Mouse (Mus musculus) G1E-ER4 (cell line): Measurements from ENCODE around the gene Zyg11b. TPM values are rescaled to one million over a fixed set of nuclear protein-coding genes. Genes with fewer than 3 reads are reported as not detected.

Experiments
- GATA1 ChIP-seq: IDR thresholded peaks from one replicate; pipeline ENCODE4 v1.8.0; 2012; ENCODE audit warnings: low read length, inconsistent platforms
- polyA plus RNA-seq: library from polyadenylated mRNA; stranded (reverse); fragments of >175 nt; gene quantifications from 2 replicates; pipeline ENCODE4 v1.2.3, GENCODE M21; 2012

The Zyg11b gene
- polyA plus RNA-seq, 1 experiment, result 3.9 TPM

- TF ChIP-seq GATA1, result no peak
Observed at GRCm38 (mm10) chr4:108249314-108249713, 51.6 kb downstream of the Zyg11b start.

- no peak for TF ChIP-seq GATA1
Observed at GRCm38 (mm10) chr4:108233654-108234053, 67.2 kb downstream of the Zyg11b start.

- TF ChIP-seq GATA1, result no peak
Observed at GRCm38 (mm10) chr4:108225341-108225872, 75.5 kb downstream of the Zyg11b start.

DNA sequence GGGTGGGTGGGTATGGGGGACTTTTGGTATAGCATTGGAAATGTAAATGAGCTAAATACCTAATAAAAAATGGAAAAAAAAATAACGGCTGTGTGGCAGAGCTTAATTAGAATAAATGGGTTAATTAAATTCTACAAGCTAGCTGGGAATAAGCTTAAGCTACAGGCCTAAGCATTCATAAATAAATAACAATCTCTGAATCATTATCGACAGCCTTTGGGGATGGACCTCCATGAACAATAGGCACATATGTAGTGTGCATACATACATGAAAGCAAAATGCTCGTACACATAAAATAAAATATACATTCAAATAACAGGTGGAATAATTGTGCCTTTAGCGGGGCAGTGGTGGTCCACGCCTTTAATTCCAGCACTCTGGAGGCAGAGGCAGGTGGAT, 78.4 kb downstream of the Zyg11b start:
- TF ChIP-seq GATA1, result no peak

- TF ChIP-seq GATA1, result no peak
Observed at GRCm38 (mm10) chr4:108219019-108219418, 81.9 kb downstream of the Zyg11b start.

GRCm38 (mm10) chr4:108217332-108218179, 83.3 kb downstream of the Zyg11b start, which contains the start of gene Zyg11a:
Zyg11a (minus strand) TSS chr4:108218048.
- TF ChIP-seq GATA1, result no peak

GRCm38 (mm10) chr4:108213023-108213422, 87.9 kb downstream of the Zyg11b start:
- TF ChIP-seq GATA1, result no peak

DNA sequence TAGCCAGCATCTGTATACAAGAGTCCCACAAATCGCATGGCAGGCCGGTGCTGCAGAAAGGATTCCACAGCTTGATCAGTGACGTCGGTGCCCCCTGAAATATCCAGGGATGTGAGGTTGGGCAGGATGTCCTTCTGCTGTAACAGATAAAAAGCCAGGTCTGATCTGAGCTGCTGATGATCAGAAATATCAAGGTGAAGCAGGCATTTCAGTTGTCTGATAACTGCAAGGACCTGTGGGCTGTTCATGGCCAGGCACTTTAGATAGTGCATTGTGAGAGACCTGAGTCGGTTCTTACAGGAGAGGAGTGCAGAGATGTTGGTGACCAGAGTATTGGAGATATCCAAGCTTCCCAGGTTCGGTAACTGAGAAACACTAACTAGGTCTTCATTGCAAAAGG, 96.3 kb downstream of the Zyg11b start:
- TF ChIP-seq GATA1, result no peak

- TF ChIP-seq GATA1, result no peak
Observed at GRCm38 (mm10) chr4:108199236-108199635, 101.7 kb downstream of the Zyg11b start.

GRCm38 (mm10) chr4:108196277-108196855, 104.5 kb downstream of the Zyg11b start:
- TF ChIP-seq GATA1, result no peak

DNA sequence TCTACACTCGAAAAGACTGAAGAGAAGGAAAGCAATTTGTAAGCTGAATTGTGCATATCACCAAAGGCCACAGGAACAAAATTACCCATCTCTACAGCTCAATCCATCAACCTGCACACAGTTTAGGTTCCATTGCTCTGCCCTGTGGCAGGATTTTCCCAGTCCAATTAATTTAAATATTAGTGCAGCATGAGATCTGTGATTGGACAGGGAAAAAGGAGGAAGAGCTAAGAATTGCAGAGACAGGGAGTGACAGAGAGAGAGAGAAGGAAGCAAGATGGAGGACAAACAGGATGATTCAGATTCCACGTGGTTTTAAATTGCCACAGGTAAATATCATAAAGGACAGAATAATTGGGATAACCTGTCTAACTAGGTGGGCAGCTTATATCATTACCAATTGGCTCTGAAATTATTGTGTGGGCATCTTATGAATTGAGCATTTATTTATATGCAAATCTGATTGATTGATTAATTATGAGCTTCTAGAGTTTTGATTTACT, 108.0 kb downstream of the Zyg11b start:
- no peak for TF ChIP-seq GATA1

GRCm38 (mm10) chr4:108182278-108182677, 118.6 kb downstream of the Zyg11b start:
- TF ChIP-seq GATA1, result no peak

Other genes with a start within 250 kb of the Zyg11b start
- gene Podn, start 204.7 kb downstream of the Zyg11b start, polyA plus RNA-seq, result 0.04 TPM in 1 of 2 replicates, not detected in the other
- 19.1 and 39.2 TPM in 2 replicates for gene Scp2, start 156.1 kb downstream of the Zyg11b start, polyA plus RNA-seq
- not detected in 2 replicates for gene Echdc2, start 135.7 kb downstream of the Zyg11b start, polyA plus RNA-seq
- not detected in 2 replicates for gene Zyg11a, start 83.0 kb downstream of the Zyg11b start, polyA plus RNA-seq
- 0.78 and 10.6 TPM in 2 replicates for gene Coa7, start 27.0 kb upstream of the Zyg11b start, polyA plus RNA-seq
- not detected in 2 replicates for gene Shisal2a, start 82.3 kb upstream of the Zyg11b start, polyA plus RNA-seq
- not detected in 2 replicates for gene Gpx7, start 105.9 kb upstream of the Zyg11b start, polyA plus RNA-seq
- gene Tut4, start 158.3 kb upstream of the Zyg11b start, polyA plus RNA-seq, result 33.4 and 35.9 TPM in 2 replicates